Mouse (Mus musculus): ENCODE data around the gene Mast4. TPM values are rescaled to one million over a fixed set of nuclear protein-coding genes. Genes with fewer than 3 reads are reported as not detected.
"Not testable (repeated sequence)": the region's sequence is repeated elsewhere in the genome, so short reads cannot be mapped to it uniquely, and the experiment has no call there.

Gene Mast4
- total and polyA plus RNA-seq, 3 experiments, result 0.99 to 7.4 (median 6.1) TPM

- 0 out of 2 replicates have a peak, but pooled peaks have one; percentile 18 for TF ChIP-seq ZNF384 (IDR thresholded peaks at IDR 0.05; ENCODE audit: low read depth, low read length)
- TF ChIP-seq MXI1 (IDR thresholded peaks at IDR 0.05; ENCODE audit: low read depth, low read length), result peak; percentile 37; the same call in 1 of the 2 replicates
- peak; percentile 68 for TF ChIP-seq ELF1 (IDR thresholded peaks at IDR 0.05; ENCODE audit: low read depth, low read length)
- TF ChIP-seq TCF12 (IDR thresholded peaks at IDR 0.05; ENCODE audit: low read depth, low read length), result peak; percentile 42; the same call in 1 of the 2 replicates
- TF ChIP-seq HCFC1 (IDR thresholded peaks at IDR 0.05; ENCODE audit: low read depth, low read length), result peak; percentile 59
- Histone ChIP-seq H3K9ac (ENCODE audit: insufficient read depth, low read depth) (peak overlapping the region; percentile 95), H3K4me1 (ENCODE audit: control insufficient read depth in 1 of 2, insufficient read depth in 2 of 2) (peaks cover 9 to 23% of the 10 kb centered on the region in 2 experiments), H3K36me3 (replicated peaks in 1 of 2; ENCODE audit: control insufficient read depth in 1 of 2, insufficient read depth in 1 of 2, low read length in 1 of 2) (peaks cover 15 to 22% of the 10 kb centered on the region in 2 experiments), H3K27ac (ENCODE audit: insufficient read depth, low read depth) (peak overlapping the region; percentile 65), H3K79me2 (replicated peaks; ENCODE audit: control insufficient read depth, extremely low read depth, insufficient read depth, poor library complexity, severe bottlenecking) (peaks cover 11% of the 10 kb centered on the region), H3K4me3 (replicated peaks in 1 of 3; ENCODE audit: low read depth in 2 of 3, low read length in 2 of 3, poor library complexity in 1 of 3) (peak overlapping the region; percentile 49 to 81 (median 64))
- H3K27me3 ChIP-seq (replicated peaks); H3K9me3 ChIP-seq (replicated peaks; ENCODE audit: low read length); in situ Hi-C loops (cut with MboI; ENCODE audit: low pct_ligation_motif_present, low pct_unique_long_range_greater_than_20kb, low sequenced_read_pairs); dilution Hi-C loops (cut with MboI; ENCODE audit: extremely low pct_ligation_motif_present, extremely low pct_unique_long_range_greater_than_20kb, low sequenced_read_pairs); H3K4me2 ChIP-seq (ENCODE audit: insufficient read depth, low read depth, poor library complexity, severe bottlenecking): not testable (repeated sequence)
- DNase-seq (ENCODE audit: extremely low read depth), result peak; percentile 62
Observed at GRCm38 (mm10) chr13:103357415-103357814, 23.1 kb upstream of the Mast4 start.

GRCm38 (mm10) chr13:103356909-103357308 lies 22.6 kb upstream of the Mast4 start:
- TF ChIP-seq JUND (conservative IDR thresholded peaks at IDR 0.05; ENCODE audit: low read depth, low read length) (peak; percentile 51; the same call in 1 of the 2 replicates), TBP (conservative IDR thresholded peaks at IDR 0.05; ENCODE audit: low read depth, low read length) (0 out of 2 replicates have a peak, but pooled peaks have one; percentile 40), MAFK (IDR thresholded peaks at IDR 0.05; ENCODE audit: insufficient replicate concordance, low read length) (peak; percentile 16; the same call in 1 of the 2 replicates), IRF4 (IDR thresholded peaks at IDR 0.05; ENCODE audit: low read depth, low read length) (peak; percentile 41; the same call in 1 of the 2 replicates), ETS1 (conservative IDR thresholded peaks at IDR 0.05; ENCODE audit: low read depth, low read length) (peak; percentile 52), TCF12 (IDR thresholded peaks at IDR 0.05; ENCODE audit: low read depth, low read length) (peak; percentile 25; the same call in 1 of the 2 replicates), BHLHE40 (IDR thresholded peaks at IDR 0.05; ENCODE audit: low read depth, low read length) (0 out of 2 replicates have a peak, but pooled peaks have one; percentile 9), JUN (IDR thresholded peaks at IDR 0.05; ENCODE audit: insufficient read depth, low read depth, low read length) (peak; percentile 34; the same call in 1 of the 2 replicates), NELFE (IDR thresholded peaks at IDR 0.05; ENCODE audit: low read depth, low read length) (0 out of 2 replicates have a peak, but pooled peaks have one; percentile 43), EP300 (IDR thresholded peaks at IDR 0.05; ENCODE audit: low read length) (peak; percentile 59)
- dilution Hi-C loops (cut with MboI; ENCODE audit: extremely low pct_ligation_motif_present, extremely low pct_unique_long_range_greater_than_20kb, low sequenced_read_pairs); H3K27me3 ChIP-seq (replicated peaks); H3K9me3 ChIP-seq (replicated peaks; ENCODE audit: low read length); in situ Hi-C loops (cut with MboI; ENCODE audit: low pct_ligation_motif_present, low pct_unique_long_range_greater_than_20kb, low sequenced_read_pairs): not testable (repeated sequence)
- H3K36me3 ChIP-seq (replicated peaks in 1 of 2; ENCODE audit: control insufficient read depth in 1 of 2, insufficient read depth in 1 of 2, low read length in 1 of 2), result peaks cover 13 to 19% of the 10 kb centered on the region in 2 experiments
- peaks cover 11% of the 10 kb centered on the region for H3K79me2 ChIP-seq (replicated peaks; ENCODE audit: control insufficient read depth, extremely low read depth, insufficient read depth, poor library complexity, severe bottlenecking)
- H3K4me2 ChIP-seq (ENCODE audit: insufficient read depth, low read depth, poor library complexity, severe bottlenecking), result peak overlapping the region; percentile 35; the same call in 1 of the 2 replicates
- H3K27ac ChIP-seq (ENCODE audit: insufficient read depth, low read depth), result peak overlapping the region; percentile 65
- peak; percentile 74 for DNase-seq (ENCODE audit: extremely low read depth)
- peak overlapping the region; percentile 49 to 81 (median 64) for H3K4me3 ChIP-seq (replicated peaks in 1 of 3; ENCODE audit: low read depth in 2 of 3, low read length in 2 of 3, poor library complexity in 1 of 3)
- H3K9ac ChIP-seq (ENCODE audit: insufficient read depth, low read depth), result peak overlapping the region; percentile 80
- peaks cover 9 to 23% of the 10 kb centered on the region in 2 experiments for H3K4me1 ChIP-seq (ENCODE audit: control insufficient read depth in 1 of 2, insufficient read depth in 2 of 2)

All from CH12.LX (cell line).